Mouse (Mus musculus) embryo, embryonic 11.5 days (tissue): Measurements from ENCODE around the gene T.

ENCODE experiments used
- DNase-seq: peaks from one replicate; pipeline ENCODE4 v3.0.0-alpha.2; 2012; ENCODE audit warnings: low read depth, low spot score

The T gene

DNA sequence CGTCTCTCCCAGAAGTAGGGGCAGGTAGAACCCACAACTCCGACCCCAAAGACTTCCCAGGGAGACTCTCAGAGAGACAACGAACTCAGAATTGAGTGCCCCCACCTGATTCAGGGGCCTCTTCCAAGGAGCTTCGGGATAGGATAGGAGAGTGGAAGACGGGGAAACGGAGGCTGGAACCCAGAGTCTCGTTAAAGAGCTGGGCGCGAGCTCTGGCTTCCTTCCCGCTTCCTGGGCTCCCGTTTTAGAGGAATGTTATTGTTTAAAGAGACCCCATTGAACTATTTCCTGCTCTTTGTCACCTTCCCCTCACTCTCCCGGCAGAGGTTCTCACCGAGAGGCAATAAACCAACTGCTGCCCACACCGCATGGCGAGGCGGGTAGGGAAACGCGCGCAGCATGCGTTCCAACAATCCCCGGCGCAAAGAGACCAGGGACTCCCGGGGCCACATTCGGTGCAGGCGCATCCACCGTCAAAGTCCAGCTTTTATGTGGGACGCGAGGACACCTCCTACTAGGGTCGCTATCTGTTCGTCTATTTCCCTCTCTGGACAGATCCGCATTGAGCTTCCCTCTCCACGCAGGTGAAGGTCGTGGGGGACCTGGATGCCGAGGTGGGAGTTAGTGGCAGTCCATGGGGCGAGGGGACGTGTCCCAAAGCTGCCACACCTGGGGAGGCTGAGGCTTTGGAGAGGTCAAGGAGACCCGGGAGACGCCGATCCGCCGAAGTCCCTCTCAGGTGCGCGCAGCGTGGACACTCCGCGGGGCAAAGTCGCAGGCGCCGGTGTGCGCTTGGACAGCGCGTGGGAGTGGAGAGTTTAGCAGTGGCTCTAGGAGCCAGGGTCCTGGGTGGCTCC is 874 bp upstream of the T start:
- DNase-seq: no peak

DNA sequence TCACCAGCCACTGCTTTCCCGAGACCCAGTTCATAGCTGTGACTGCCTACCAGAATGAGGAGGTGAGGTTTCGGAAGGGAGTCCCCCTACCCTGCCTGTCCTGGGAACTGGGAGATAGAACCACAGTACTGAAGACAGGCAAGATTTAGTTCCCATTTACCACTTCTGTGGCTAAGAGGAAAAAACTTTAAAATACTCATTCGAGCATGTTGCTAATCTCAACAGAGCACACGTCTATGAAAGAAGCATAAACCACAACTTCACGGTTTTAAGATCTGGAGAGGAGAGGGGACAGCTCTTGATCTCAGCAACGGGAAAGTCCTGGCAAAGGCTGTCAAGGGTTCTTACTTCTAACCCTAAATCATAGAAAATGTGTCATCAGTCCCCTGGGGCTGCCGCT is 2.0 kb downstream of the T start:
- DNase-seq: no peak

DNA sequence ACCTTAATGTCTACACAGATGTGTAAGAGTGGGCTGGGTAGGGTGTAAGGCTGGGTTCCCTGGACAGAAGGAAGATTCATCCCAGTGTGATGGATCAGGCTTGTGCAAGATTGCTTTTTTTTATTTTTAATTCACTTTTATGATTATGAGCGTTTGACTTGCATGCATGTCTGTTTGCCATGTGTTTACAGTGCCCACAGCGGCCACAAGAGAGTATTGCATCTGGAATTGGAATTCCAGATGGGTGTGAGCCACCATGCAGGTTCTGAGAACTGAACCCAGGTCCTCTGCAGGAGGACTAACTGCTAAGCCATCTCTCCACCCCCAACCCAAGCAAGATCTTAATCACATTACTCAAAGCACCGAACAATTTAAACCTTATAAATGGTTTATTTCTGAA is 9.8 kb downstream of the T start:
- DNase-seq: no peak

DNA sequence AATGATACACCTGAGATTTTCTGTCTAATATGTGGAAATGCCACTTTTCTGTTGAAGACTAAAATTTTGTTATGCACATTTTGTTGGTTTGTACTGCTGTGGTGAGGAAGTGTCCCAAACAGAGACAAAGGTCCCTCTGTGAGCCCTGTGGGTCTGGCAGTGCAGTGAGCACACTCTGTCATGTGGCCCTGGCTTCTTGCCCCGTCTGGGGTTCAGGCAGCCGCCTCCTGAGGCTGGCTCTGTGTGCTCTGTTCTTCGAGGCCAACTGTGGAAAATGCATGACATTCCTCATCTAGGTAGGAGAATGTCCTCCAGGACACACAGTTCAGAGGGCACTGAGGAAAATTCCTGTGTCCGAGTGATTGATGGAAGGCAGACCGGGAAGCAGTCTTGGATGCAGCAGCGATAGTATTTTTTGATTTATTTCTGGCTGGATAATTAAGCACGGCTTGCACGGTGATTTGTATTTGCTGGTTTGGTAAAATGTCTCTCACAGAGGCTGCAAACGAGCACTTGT is 13.5 kb downstream of the T start:
- no peak for DNase-seq

DNA sequence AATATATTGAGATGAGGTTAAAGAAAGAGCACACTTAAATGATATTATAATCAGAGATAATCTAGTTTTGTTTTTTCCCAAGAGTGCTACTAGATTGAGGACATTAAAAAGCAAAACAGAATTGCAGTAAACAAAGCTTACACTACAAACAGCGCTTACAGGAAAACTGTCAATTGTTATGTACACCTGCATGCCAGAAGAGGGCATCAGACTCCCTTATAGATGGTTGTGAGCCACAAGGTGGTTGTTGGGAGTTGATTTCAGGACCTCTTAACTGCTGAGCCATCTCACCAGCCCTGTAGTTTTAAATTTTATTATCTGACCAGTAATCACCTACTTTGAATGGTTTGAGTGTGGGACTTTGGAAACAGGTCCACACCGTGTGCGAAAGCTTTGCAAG is 14.1 kb downstream of the T start:
- no peak for DNase-seq

DNA sequence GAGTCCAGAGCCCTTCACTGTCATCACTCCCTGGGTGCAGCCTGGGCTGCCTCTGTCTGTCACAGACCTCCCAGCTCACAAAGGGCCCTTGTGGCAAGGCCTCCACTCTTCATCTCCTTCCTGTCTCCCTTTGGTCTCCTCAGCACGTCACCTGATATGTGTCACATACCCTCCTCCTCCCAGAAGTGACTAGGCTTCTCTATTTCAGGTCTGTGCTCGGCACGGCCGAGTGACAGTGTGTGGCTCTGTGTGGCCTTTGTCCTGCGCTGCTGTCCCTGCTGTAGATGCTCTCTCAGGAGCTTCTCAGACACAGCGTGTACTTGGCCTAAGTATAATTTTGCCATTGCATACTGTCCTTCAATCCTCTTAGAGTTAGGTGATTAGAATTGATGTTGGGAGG is 21.0 kb downstream of the T start:
- DNase-seq: no peak

DNA sequence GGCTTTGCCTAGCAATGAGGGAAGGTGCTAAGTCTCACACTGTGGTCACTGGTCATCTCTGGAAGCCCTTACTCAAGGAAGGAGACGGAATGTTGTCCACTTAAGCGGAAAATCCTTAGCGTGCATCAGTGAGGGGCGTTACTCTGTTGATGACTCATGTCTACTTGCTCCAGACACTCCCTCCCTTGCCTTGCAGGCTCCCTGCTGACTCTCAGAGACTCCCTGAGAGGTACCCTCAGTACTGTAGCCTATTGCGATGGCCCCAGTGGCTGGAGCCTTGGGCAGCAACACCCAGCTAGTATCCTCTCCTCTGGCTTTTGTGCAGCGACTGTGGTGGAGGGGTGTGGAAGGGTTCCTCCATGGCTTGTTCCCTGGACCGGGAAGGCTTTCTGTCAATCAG is 21.4 kb downstream of the T start:
- no peak for DNase-seq

DNA sequence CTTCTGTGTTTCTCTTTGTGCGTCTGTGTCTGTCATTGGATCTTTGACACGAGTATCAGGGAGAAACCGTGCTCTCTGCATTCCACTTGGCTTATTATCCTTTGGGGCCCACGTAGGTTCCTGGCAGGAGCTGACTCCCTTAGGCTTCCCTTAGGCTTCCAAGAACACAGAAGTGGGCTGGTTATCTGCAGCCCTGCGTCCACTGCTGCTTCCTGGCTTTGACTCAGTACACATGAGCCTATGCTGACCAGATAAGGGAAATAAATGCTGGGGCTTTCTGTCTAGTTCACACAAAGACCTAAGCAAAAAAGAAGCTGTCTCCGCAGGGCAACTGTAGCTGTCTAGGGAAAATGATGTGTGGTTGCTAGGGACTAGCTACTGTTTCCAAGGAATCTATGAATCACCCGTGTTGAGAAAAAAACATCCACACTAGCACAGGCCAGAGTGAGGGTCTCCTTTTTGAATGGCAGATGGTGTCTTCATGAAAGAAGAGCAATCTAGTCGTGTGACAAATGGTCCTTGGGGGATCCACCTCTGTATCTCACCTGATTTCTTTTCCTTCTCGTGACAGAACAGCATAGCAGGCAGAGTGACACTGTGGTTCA is 22.7 kb downstream of the T start:
- DNase-seq: no peak

DNA sequence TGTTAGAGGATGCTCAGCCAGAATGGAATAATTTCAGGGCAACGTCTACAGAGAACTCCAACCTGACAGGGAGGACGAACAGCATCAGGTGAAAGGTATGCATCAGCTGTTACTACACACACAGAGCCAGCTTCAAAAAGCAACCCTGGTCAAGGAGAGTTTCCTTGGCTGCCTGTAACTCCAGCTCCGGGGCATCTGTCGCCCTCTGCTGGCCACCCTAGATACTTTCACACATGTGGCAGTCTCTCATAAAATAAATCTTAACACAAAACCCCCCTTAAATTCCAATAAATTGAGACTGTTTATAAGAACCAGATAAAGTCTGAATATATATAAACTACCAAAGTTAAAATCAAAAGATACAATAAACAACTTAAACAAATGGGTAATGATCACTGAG is 27.3 kb downstream of the T start:
- peak; percentile 42 for DNase-seq

DNA sequence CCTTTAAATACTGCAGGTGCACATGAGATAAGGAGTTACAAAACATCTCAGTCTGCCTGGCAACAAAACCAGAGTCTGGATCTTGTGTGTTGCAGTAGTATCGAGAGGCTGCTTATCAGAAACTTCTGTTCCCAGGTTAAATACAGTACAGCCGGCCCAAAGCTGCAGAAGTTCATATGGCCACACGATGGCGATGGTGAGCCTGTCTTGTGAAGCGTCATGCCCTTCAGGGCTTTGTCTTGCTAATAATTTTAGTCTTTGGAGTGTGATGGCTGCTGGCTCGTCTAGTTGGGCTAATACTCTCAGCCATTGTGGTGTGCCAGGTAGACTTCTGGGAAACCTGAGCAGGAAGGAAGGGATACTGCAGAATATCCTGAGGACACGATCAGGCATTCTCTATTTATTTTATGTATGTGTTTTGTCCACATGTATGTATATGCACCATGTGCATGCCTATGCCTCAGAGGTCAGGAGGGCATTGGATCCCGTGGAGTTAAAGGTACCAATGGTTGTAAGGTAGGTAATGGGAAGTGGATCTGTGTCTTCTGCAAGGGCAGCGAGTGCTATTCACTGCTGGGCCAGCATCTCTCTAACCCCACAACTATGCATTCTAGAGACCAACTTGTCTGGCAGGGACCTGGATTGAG is 29.4 kb downstream of the T start:
- peak; percentile 74 for DNase-seq

DNA sequence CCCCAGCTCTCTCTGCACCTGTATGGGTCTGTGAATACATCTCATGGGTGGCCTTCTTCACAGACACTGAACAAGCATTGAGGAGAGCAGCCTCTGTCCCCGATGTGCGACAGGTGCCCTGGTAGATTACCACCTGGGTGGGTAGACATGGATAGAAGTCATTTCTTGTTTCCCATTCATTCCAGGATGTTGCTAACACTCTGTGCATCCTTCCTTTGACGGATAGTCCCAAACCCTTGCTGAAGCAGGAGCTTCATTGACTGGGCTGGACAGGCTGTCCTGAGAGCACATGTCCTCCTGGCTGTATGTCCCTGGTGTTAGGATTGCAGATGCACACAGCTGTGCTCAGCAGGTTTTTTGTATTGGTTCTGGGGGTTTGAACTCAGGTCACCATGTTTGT is 33.5 kb downstream of the T start:
- DNase-seq: no peak

DNA sequence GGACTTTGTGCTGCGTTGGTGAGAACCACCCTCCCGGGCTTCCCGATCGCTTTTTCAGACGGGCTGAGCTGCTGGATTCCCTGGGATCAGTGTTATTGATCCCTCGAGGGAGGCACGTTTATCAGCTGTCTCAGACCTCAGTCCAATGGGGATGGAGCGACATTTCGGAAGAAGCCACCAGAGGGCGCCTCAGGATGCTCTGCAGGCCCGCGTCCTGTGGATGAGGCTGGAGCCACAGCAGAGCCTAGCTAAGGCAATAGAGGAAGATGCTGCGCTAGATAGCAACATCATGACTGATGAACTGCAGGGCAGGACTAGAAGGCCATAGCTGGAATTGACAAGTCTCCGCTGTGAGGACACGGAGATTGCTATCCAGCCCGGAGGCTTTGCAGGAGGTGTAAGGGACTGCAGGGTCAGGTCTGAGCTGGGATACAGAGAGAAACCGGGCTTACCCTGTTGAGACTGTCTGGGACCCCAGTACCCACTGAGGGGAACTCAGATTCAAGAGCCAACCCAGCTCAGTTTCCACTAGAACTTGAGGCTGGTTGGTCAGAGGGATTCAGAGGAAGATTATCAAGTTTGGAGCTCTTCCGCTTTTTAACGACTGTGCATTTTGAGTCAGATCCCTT is 34.6 kb downstream of the T start:
- DNase-seq: peak; percentile 64

DNA sequence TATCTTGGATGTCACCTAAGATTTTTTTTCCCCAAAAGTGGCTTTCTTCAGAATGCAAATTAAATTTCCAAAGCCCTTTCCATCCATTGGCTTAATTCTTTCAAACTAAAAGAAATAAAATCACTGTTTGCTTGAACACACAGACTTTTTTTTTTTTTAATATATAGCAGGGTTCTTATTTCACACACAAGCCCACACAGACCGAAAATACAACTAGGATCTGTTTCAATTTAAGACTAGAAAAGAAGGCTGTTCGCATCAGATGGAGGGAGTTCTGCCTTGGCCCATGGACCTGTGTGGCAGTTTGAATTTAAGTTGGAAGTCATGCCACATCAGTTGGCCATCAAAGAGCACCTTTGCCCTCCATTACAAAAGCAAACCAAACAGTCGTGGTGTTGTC is 44.3 kb downstream of the T start:
- DNase-seq: no peak

DNA sequence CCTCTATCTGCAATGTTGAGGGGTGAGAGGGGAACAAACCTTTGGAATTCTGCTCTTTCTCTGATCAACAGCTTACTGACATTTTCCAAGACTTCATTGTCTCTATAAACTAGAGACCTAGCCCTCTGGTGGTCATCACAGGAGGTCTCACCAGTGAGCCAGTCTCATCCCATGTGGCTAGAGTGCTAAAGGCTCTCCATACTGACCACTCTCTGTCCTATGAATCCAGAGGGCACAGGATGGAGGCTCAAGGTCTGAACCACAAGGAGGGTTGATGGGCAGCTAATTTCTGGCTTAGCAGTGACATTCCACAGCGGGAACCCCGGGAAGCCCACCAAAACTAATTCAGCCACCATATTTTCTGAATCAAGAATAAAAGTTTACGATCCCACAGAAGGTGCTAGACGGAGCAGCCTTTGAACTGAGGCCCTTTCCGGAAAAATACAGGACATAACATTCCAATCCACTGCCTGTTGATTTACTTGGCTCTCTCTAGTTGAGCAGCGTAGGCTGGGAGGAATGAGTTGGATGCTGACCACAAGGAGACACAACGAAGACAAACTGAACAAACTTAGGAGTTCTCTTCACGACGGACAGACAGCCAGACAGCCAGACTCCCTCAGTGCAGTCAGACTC is 45.4 kb downstream of the T start:
- DNase-seq: no peak

DNA sequence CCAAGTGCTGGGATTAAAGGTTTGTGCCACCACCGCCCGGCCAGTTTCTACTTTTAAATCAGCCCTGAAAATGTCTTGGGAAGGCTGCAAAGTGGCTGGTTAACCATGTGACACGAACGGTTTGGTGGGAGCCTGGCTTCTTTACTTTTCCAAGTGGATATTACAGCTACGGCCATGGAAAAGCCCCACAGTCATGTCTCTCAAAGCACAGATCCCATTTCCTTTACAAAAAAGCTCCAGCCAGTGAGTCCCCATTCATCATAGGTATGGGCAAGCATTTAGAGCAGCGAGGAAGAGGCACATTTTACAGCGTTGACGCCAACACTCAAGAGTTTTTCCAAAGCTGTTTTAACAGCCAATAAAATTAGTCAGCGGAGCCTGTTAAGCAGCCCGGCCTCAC is 47.6 kb downstream of the T start:
- DNase-seq: no peak

DNA sequence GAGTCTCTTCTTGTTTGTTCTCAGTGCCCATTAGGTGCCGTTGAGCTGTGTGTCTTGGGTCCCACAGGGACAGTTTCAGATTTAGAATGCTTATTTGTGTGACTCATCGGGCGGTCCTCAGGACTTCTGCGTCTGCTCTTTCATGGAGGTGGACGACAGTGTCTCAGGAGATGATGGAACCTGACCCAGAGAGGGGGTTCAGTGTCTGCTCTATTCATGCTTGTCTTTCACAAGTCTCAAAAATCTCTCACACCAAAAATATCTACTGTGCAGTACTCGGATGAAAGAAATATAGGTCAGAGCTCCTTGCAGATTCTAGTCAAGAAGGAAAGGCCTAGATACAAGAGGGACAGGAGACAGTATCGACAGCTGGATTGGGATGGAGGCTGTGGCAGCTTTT is 48.7 kb downstream of the T start:
- no peak for DNase-seq

DNA sequence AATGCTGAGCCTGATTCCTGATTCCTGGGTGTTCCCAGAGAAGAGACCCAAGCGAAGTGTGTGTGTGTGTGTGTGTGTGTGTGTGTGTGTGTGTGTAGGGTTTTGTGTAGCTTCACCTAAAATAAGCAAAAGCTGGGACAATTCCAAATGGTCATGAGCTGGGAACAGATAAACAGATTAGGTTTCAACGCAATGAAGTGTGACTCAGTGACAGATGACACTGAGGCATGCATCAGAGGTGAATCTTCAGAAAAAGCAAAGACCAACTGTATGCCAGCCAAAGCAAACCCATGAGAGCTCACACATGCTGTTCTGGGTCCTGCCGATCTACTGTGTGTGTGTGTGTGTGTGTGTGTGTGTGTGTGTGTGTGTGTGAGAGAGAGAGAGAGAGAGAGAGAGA is 50.0 kb downstream of the T start:
- no peak for DNase-seq

DNA sequence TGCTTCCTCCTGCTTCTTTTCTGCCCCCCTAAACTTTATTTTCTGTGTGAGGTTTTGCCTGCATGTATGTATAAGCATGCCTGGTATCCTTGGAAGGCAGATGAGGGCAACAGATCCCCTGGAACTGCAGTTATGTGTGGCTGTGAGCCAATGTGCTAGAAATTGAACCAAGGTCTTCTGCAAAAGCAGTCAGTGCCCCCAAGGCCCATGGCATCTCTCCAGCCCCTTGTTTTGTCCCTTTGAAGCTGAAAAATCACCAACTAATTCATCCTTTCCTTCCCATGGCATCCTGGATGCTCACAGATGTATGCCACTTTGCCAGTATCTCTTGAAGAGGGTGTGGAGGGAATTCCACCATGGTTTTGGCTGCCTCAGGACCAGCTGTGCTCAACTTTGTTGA is 50.9 kb downstream of the T start:
- no peak for DNase-seq

DNA sequence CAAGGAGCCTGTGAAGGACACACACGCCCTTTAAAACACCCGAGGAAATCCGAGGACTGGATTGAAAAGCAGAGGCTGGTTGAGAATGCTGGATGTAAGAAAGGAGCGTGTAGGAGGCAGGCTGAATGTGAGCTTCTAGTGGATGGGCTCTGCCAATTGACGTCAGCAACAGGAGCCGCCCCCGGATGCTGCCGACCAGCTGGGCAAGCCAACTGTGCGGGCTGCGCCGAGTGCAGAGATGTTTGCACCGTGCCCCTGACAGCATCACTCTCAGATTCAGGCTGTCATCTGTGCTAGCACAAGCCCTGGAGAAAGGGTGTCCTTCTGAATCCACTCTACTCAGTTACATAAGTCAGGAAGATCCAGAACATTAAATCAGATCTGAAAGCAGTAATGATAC is 53.6 kb downstream of the T start:
- DNase-seq: no peak

DNA sequence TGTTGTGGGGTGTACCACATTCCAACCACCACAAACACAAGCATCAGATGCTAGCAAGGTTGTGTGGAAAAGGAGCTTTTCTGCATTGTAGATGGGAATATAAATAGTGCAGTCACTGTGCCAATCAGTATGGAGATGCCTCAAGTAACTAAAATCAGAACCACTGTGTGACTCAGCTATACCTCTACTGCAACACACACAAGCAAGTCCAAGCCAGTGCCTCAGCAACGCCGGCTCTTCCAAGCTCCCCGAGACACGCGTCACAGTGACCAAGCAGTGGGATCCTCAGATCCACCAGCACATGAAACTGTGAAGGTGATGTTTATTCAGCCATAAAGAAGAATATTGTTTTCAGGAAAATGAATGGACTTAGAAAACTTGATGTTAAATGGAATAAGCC is 56.7 kb downstream of the T start:
- no peak for DNase-seq
